Mouse (Mus musculus) spleen, adult 2 months (tissue): Measurements from ENCODE around the gene Mpped2. TPM values are rescaled to one million over a fixed set of nuclear protein-coding genes. Genes with fewer than 3 reads are reported as not detected.

ENCODE experiments used
- DNase-seq, 2 experiments: peaks; one replicate each; pipeline versions ENCODE4 v3.0.0 to v3.0.0-alpha.2; 2012 to 2021; ENCODE audit warnings: low spot score in 2 of 2, low read depth in 1 of 2
- H3K27ac ChIP-seq: fragments of 200-500 bp; 2 replicates; pipeline ENCODE4 v1.5.1; 2012; ENCODE audit warnings: low read length, inconsistent platforms; ENCODE audit not compliant: insufficient read depth
- H3K27me3 ChIP-seq: fragments of 200-500 bp; 2 replicates; pipeline ENCODE4 v1.6.1; 2012; ENCODE audit warnings: mild to moderate bottlenecking, moderate library complexity, low read length, inconsistent platforms; ENCODE audit not compliant: control insufficient read depth, insufficient read depth
- H3K36me3 ChIP-seq: fragments of 200-500 bp; 2 replicates; pipeline ENCODE4 v1.6.1; 2012; ENCODE audit warnings: mild to moderate bottlenecking, low read length, inconsistent platforms; ENCODE audit not compliant: control insufficient read depth, insufficient read depth
- H3K4me1 ChIP-seq: fragments of 200-500 bp; 2 replicates; pipeline ENCODE4 v1.6.1; 2011; ENCODE audit warnings: inconsistent platforms; ENCODE audit not compliant: control insufficient read depth, insufficient read depth, insufficient read length
- H3K4me3 ChIP-seq: fragments of 200-500 bp; 2 replicates; pipeline ENCODE4 v1.5.1; 2011; ENCODE audit warnings: mild to moderate bottlenecking, inconsistent platforms; ENCODE audit not compliant: insufficient read depth, insufficient read length; ENCODE audit errors: extremely low read depth
- CTCF ChIP-seq: fragments of 200-500 bp; IDR thresholded peaks from 2 replicates; pipeline ENCODE4 v1.5.1; 2011; ENCODE audit warnings: mild to moderate bottlenecking, inconsistent platforms; ENCODE audit not compliant: insufficient read depth, insufficient read length, insufficient replicate concordance; ENCODE audit errors: extremely low read depth
- POLR2A ChIP-seq: fragments of 200-500 bp; IDR thresholded peaks from 2 replicates; pipeline ENCODE4 v1.6.1; 2011; ENCODE audit warnings: low read depth, low read length, inconsistent platforms
- WGBS: fragments of 180-500 bp; shearing (Covaris S2); methylation state at CpG from one replicate; pipeline ENCODE4 v1.1.7; 2018; 5-methylcytosine and 5-hydroxymethylcytosine counted together
- polyA plus RNA-seq: library from polyadenylated mRNA; depleted of rRNA; stranded (reverse); fragments of >200 nt; gene quantifications from 2 replicates; pipeline ENCODE4 v1.2.3, GENCODE M21; 2012

The Mpped2 gene
- polyA plus RNA-seq, 1 experiment: 0.02 TPM

DNA sequence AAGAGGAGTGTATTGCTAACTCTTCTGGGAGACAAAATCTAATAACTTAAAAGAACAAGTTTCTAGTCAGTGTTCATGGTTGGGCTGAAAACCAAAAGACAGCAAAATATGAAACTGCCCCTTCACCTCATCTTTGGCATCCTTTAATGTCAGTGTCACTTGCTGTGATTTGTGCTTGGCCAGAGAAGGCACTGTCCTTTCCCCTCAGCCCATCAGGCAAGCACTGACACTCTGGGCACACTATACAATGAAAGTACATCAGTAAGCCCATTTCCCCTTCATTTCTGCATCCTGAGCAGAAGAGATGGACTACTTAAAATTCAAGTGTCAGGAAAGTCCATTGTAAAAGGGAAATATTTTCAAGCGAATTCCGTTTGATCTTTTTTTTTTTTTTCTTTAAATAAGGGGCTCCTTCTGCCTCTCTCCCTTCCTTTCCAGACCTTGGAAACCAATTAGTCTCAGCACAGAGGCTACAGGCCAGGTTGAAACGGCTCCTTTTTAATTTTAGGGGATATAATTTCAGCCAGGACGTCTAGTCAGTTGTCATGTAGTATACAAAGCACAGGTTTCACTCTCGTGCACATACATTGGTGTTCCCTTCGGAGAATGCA is 1.2 kb upstream of the Mpped2 start:
- no peak overlapping the region for H3K27ac ChIP-seq
- 25% methylated on average over 6 of the region's 6 CpGs for WGBS
- no peak for DNase-seq
- no peaks in the 10 kb centered on the region for H3K36me3 ChIP-seq
- no peak for TF ChIP-seq POLR2A
- H3K4me3 ChIP-seq: no peak overlapping the region
- H3K4me1 ChIP-seq: peaks cover 4% of the 10 kb centered on the region
- peaks cover 11% of the 10 kb centered on the region for H3K27me3 ChIP-seq

DNA sequence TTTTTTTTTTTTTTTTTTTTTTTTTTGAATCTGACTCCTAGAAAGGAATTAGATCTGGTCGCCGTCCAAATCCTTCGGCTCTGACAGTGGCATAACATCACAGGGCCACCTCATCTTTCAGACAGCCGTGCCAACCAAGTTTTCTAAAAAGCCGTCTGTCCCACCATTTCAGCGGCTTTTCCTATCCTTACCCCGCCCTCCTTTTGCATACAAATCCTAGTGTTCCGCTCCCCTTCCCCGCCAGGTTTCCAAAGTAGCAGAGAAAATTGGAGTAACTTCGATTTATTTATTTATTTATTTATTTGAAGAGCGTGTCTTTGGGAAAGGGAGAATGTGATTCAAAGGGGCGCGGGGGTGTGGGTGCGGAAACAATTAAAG is 675 bp upstream of the Mpped2 start:
- DNase-seq: no peak
- H3K4me1 ChIP-seq: peaks cover 4% of the 10 kb centered on the region
- no peak overlapping the region for H3K27ac ChIP-seq
- WGBS: 12% methylated on average over 14 of the region's 14 CpGs
- TF ChIP-seq POLR2A (no peak), CTCF (no peak)
- H3K36me3 ChIP-seq: no peaks in the 10 kb centered on the region
- H3K27me3 ChIP-seq: peaks cover 11% of the 10 kb centered on the region
- H3K4me3 ChIP-seq: no peak overlapping the region

DNA sequence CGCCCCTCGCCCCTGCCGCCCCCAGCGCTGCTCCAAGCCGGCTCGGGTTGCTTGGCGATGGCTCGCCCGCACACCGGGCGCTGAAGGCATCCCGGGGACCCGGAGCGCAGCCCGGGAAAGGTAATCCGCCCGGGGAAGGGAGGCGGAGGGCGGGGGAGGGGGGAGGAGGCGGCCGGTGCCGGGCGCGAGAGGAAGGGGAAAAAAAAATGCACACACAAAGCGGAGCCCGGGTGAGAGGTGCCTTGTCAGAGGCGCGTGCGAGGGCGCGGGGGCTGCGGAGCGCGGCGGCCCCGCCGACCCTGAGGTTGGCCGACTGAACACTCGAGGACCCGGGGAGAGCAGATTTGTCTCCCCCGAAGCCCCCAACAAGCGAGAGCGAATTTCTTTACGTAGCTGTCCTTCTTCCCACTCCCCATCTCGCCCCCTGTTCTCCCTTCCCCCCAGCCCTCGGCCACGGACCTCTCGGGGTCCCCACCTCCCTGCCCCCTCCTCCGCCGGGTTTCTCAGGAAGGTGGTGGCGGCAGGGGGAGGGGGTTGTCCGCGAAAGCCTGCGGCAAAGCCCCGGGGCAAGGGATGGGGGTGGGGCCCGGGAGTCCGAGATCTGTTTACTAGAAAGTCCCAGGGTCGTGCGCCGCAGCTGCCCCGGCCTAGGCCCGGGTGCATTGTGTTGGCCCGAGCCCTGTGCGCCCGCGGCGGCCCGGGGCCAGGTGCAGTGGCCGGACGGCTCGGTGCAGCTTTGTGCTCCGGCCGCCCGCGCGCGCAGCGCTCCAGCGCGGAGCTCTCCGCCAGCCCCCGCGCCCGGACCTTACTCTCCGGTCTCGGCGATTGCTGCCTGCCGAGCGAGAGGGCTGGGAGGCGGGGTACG is 865 bp downstream of the Mpped2 start:
- H3K4me3 ChIP-seq: peak overlapping the region; percentile 34; the same call in 1 of the 2 replicates
- no peak for DNase-seq
- WGBS: 2% methylated on average over 77 of the region's 91 CpGs

DNA sequence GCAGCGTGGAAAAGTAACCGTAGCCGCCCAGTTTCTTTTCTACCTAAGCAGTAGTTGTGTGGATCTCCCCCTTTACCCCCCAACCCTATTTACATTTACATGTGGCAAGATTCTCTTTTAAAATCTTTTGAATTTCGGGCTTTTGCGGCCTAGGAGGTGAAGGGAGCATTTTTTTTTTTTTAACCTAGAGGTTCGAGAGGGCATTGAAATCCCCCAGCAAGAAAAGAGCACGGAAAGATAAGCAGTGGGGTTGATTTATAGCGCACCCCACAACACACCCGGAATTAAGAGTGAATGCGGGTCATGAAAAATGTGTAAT is 1.5 kb downstream of the Mpped2 start:
- Histone ChIP-seq H3K27me3 (peaks cover 11% of the 10 kb centered on the region), H3K27ac (no peak overlapping the region), H3K4me3 (no peak overlapping the region), H3K4me1 (peaks cover 4% of the 10 kb centered on the region), H3K36me3 (no peaks in the 10 kb centered on the region)
- DNase-seq: no peak
- WGBS: under 1% methylated on average over 10 of the region's 10 CpGs
- TF ChIP-seq CTCF (no peak), POLR2A (no peak)

More for the DNA sequence above, 865 bp downstream of the Mpped2 start:
- Histone ChIP-seq H3K27ac (no peak overlapping the region), H3K4me1 (peaks cover 4% of the 10 kb centered on the region), H3K27me3 (peaks cover 11% of the 10 kb centered on the region), H3K36me3 (no peaks in the 10 kb centered on the region)
- TF ChIP-seq POLR2A (no peak), CTCF (no peak)

- TF ChIP-seq CTCF: no peak
- H3K4me1 ChIP-seq: peaks cover 4% of the 10 kb centered on the region
- H3K27me3 ChIP-seq: peaks cover 11% of the 10 kb centered on the region
- H3K27ac ChIP-seq: no peak overlapping the region
- no peak overlapping the region for H3K4me3 ChIP-seq
- no peak for DNase-seq
- 2% methylated on average over 41 of the region's 41 CpGs for WGBS
- no peaks in the 10 kb centered on the region for H3K36me3 ChIP-seq
Measured at GRCm38 (mm10) chr2:106694886-106695733, 2.0 kb downstream of the Mpped2 start.

DNA sequence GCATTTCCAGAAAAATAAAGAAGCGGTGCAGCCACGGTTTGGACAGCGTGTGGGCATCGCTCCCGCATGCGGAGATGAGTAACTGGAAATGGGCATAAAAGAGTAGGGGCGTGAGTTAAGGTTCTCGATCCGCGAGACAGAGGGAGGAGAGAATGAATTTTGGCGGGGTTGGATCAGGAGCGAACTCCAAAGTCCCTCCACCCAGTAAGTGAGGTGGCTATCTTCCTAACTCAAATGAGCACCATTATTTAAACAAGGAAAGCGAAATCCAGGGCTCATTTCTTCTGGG is 2.6 kb downstream of the Mpped2 start:
- no peak for DNase-seq
- peaks cover 4% of the 10 kb centered on the region for H3K4me1 ChIP-seq
- no peak overlapping the region for H3K4me3 ChIP-seq
- 10% methylated on average over 13 of the region's 13 CpGs for WGBS
- no peaks in the 10 kb centered on the region for H3K36me3 ChIP-seq
- H3K27ac ChIP-seq: no peak overlapping the region
- H3K27me3 ChIP-seq: peaks cover 11% of the 10 kb centered on the region
- TF ChIP-seq CTCF: no peak
- no peak for TF ChIP-seq POLR2A

GRCm38 (mm10) chr2:106696372-106696771 is 3.3 kb downstream of the Mpped2 start:
- Histone ChIP-seq H3K27ac (no peak overlapping the region), H3K36me3 (no peaks in the 10 kb centered on the region), H3K27me3 (peaks cover 11% of the 10 kb centered on the region), H3K4me3 (no peak overlapping the region), H3K4me1 (peaks cover 4% of the 10 kb centered on the region)
- TF ChIP-seq POLR2A: no peak
- TF ChIP-seq CTCF: no peak
- 89% methylated on average over 8 of the region's 8 CpGs for WGBS
- no peak for DNase-seq
